Mouse (Mus musculus) adrenal gland, postnatal 36 days (tissue): Measurements from ENCODE around the gene Ttc26. TPM values are rescaled to one million over a fixed set of nuclear protein-coding genes. Genes with fewer than 3 reads are reported as not detected.

Experiments used
- DNase-seq, 2 experiments: peaks; one replicate each; pipeline ENCODE4 v3.0.0; 2021; ENCODE audit warnings: mixed read lengths in 1 of 2
- long read RNA-seq, 2 experiments: library from polyadenylated mRNA; stranded (forward); transcript quantifications; one replicate each; pipeline ENCODE4 v2.0.0; 2021; ENCODE audit warnings: borderline sequencing depth in 2 of 2
- total RNA-seq, 2 experiments: library from RNA; stranded (reverse); gene quantifications; 2 replicates each; pipeline ENCODE4 v1.2.3; 2021

Gene Ttc26
- 1 to 10 TPM; 3.0 to 4.1 TPM for total RNA-seq
- long read RNA-seq, experiment 1, partial matches to known transcripts, result 2 of 2 reads
- long read RNA-seq, experiment 1, other reads (novel, unspliced or antisense), result 0 of 2 reads
- long read RNA-seq, experiment 2, full-length matches to known transcripts, result 1 of 1 reads
- long read RNA-seq, experiment 2, partial matches to known transcripts, result 0 of 1 reads
- long read RNA-seq, experiment 2, other reads (novel, unspliced or antisense), result 0 of 1 reads

DNA sequence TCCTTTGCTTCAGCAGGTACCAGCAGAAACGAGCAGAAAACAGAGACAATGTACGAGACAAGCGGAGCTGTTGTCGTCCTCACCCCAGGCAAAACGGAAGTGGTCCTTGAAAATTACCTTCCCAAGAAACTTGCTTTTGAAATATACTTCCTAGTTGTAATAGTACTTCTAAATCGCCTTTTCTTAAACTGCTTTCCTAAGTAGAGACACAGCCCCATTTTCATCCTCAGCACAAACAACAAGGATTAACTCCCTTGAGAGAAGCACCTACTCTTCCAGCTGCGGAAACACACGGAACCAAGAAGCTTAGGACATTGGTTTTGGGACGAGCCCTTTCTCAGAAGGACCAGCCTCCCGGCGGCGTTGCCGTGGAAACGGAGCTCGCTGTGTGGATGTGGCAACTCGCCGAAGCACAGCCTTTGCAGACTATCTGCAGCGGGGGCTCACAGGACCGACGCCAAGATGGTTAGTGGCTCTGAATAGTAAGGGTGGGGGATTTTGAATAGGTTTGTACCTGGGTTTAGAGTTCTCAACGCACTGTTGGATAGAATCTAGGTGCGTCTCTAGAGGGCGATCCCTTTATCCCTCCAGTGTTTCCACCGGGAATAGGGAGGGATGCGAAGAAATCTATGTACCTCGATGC, at the start of gene Ttc26:
Ttc26 (plus strand) TSS at position 341 of the 643 bp plus-strand sequence.
- DNase-seq, result peak; percentile 86 to 87

DNA sequence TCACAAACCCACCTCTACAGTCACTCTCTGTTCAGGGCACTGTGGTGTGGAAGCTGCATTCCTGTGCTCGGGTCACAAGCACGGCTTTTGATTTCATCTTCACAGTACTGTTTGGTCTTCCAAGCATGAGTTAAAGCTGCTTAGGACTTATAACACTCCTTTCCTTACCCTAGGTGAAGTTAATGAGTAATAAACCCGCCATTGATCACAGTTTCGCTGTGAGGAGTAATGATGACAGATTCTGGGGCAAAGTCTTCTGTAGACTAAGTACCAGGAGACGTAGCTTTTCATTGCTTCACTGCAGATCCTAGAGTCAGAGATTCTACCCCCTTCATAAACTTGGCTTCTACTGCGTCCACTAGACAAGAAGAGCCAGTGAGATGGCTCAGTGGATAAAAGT, 46.0 kb upstream of the Ttc26 start:
- no peak for DNase-seq

DNA sequence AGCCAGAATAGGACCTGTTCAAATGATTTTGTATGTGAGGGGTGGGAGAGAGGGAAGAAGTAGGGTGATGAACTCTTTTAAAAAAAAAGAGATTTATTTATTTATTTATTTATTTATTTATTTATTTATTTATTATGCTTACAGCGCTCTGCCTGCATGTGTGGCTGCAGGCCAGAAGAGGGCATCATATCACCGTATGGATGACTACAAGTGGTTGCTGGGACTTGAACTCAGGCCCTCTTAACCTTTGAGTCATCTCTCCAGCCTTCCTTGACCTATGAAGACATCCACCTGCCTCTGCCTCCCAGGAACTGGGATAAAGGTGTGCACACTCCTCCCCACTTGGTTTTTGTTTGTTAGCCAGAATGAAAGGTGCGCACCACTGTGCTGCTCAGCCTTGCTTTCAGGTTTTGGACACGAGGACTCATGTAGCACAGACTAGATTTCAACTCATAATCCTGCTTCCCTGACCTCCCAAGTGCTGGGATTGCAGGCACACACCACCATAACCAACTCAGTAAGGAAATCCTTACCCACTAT, 44.0 kb upstream of the Ttc26 start:
- peak in 1 of 2 experiments; percentile 43 for DNase-seq

DNA sequence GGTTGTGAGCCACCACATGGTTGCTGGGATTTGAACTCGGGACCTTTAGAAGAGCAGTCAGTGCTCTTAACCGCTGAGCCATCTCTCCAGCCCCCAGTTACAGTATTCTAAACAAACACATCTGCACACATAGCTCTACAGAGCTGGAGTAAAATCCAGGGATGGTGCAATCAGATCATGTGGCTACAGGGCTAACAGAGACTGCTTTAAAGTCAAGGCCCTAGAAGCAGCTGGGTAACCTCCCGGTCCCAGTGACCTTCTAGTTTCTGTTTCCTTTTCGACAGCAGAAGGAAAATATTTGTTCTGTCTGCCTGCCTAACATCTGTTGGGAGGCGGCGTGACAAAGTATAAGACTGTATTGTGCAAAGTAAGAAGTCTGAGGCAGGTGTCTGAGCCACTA, 43.3 kb upstream of the Ttc26 start:
- DNase-seq, result peak; percentile 60 to 73

DNA sequence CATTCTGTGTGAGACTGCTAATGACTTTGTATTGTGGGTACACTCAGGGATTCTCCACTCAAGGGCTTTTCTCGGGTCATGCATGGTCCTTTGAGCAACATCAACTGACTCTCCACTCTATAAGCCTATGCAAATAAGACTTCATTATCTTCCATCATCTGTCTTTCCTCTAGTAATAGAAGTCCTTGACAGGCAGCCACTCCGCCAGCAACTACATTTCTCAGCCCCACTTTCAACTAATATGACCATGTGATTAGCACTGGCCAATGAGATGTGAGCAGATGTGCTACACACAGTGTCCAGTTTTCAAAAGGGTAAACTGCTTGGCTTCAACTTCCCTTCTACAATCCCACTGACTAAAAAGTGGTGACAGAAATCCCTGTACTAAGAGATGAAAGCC, 42.2 kb upstream of the Ttc26 start:
- peak in 1 of 2 experiments; percentile 24 for DNase-seq

DNA sequence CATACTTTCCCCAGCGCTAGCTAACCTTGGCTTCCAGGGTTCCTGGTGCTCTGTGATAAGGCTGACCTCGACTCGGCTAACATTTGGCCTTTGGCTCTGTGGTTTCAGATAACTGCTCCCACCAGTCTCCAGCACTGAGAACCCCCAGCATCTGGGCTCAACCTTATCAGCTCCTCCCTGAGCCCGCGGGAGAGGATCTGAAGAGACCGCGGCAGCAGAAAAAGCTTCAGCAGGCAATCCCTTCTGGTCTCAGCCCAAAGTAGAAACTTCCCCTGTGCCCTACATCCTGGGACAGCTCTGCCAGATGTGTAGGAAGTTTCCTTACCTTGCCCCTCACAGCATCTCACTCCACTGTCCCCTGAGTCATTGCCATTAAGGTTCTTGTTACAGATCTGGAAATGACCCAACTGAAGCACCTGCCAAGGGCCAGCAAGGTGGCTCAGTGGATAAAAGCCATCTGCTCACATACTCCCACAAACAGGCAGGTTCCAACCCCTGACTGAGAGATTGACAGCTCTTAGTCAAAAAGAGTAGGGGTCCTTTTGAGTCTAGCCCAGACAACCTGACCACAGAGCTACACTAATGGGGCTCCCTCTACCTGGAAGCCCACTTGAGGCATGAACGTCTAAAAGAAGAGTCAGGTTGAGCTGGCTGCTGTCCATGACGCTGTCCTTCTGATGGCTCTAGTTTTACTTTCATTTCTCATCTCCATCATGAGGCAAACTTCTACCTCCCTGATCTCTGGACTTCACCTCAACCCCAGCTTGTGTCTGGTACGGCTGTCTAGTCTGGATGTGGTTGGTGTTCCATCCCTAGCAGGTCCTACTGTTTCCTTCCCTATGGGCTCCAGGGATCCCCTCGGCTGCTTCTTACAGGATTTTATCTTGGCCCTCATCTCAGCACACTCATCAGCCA, 39.3 kb upstream of the Ttc26 start:
- peak; percentile 27 to 41 for DNase-seq

DNA sequence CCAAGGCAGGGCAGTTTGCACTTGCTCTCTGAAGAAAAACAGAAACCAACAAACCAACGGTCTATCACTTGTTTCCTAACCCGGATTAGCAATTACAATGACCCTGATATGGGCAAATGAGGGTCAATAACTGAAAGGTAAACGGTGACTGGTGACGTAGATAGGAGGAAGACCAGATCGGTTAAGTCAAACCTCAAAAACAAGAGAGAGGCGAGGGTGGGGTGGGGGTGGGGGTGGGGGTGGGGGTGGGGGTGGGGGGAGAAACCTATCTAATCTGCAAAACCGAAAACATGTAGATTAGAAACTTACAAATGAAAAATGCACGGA, 38.6 kb upstream of the Ttc26 start:
- DNase-seq, result no peak

DNA sequence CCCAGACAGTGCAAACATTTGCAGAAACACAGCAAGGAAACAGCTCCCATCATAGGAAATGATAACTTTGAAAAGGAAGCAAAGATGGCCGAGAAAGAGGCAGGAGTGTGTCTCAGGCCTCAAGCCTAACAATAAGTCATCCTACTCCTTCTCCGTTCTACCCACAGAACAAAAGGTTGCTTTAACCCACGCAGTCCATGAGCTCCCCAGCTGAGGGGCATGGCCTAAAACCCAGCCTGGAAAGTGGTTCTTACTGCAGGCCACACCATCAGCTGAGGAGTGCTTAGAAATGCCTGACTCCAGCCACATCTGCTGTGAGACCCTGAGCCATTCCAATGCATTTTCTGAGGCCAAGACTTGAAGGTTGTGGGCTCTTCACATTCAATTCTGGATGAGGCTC, 37.7 kb upstream of the Ttc26 start:
- DNase-seq, result no peak

DNA sequence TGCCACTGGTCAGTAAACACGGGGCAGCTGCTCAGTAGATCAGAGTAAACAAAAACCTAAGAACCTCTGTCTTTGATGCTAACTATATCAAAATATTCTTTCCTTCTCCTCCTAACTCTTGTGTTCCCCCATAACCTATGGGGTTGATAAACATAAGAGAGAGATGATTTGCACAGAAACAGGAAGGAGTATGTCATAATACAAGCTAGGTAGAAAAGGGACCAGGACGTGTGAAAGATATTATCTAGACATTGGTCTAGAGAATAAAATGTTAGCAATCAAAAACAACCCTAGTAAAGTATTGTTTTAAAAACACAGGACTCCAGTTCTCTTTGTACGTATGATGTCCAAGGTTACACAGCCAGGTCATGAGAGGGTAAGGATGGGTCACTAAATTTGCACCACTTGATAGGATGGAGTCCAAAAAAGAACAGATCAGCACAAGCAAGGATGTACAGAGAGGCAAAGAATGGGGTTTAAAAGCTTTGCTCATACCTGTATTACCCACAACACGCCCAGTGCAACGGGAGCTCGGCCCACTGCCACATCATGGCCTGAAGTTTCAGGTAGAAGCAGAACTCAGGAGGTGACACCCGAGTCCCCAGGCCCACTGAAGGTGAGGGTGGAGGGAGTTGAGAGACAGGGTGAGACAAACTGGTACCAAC, 37.1 kb upstream of the Ttc26 start:
- no peak for DNase-seq

DNA sequence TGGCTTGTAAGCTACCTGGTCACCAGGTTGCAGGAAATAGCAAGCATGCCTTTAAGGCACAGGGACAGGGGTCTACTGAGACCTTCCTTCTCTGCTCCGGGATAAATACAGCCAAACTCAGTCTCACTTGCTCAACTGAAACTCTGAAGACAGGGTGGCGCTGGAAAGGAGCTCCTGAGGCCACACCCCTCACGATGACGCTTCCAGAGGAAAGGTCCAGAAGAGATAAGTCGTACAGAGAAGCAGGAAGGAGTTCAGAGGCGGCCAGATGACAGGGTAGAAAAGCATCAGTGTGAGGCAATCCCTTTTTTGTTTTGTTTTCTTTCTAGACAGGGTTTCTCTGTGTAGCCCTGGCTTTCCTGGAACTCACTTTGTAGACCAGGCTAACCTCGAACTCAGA, 35.5 kb upstream of the Ttc26 start:
- DNase-seq, result peak; percentile 82 to 84

DNA sequence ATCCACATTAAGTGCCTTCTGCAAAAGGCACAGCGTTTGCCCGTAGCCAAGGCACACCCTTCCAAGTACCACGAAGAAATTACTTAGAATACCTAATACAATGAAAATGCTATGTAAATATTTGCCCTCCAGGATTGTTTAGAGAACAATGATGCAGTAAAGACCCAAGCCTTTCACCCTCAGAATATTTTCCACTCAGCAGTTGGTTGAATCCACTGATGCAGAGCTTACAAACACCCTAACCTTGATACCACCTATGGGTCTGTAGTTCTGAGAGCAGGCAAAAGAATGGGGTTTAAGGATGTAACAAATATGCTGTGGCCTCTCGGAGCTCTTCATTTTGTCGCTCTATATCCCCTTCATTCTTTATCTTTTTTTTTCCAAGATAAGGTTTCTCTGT, 33.4 kb upstream of the Ttc26 start:
- DNase-seq, result no peak

DNA sequence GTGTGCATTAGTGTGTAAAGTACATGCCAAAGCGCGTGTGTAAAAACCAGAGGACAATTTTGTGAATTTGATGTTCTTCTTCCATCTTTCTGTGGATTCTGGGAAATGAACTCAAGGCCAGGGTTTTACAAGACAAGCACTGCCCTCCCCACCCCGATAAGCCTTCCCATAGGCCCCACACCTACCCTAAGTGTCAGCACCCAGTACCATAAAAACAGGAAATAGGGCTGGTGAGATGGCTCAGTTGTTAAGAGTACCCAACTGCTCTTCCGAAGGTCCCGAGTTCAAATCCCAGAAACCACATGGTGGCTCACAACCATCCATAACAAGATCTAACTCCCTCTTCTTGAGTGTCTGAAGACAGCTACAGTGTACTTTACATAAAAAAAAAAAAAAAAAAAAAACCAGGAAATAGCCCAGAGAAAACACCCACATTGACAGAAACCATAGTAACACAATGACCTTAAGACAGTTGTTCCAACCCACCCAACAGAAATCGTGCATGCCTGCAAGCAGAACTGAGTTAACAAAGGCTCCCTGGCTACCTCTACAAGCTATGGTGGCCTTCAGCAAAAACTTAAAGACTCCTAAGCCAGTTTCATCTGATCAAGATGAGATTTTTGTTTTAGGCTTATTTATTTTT, 32.3 kb upstream of the Ttc26 start:
- DNase-seq, result no peak

DNA sequence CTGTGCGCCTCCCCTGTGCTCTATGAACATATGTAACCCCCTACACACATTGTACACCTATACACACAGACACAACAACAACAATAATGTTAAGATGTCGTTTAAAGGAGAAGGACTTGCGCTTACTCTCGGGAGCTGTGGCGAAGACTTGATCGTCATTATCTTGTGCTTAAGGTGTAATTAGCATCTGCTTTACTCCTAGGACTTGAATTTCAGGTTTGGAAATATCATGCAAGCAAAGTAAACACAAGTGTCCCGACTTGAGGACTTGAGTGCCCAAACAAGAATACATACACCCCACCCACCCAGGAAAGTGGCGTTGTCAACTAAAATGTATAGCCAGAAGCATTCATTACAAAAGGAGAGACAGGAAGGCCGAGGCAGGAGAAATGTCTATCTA, 31.5 kb upstream of the Ttc26 start:
- no peak for DNase-seq

DNA sequence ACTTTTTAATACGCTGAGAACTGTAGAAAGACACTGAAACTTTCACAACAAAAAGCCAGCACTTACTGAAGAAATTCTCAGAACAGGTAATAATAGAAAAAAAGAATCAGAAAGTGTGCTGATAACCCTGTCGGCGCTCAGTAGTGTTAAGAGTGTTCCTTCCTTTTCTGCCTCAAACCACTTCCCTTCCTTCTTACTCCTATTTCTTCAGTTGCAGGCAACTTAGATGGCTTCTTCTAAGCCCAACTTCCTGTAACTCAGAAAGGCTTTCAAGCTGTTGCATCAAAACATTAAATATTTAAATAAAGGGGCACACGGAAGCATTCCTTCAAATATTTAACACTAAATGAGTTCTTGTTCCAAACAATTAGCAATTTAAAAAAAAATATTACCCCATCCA, 29.3 kb upstream of the Ttc26 start:
- no peak for DNase-seq

DNA sequence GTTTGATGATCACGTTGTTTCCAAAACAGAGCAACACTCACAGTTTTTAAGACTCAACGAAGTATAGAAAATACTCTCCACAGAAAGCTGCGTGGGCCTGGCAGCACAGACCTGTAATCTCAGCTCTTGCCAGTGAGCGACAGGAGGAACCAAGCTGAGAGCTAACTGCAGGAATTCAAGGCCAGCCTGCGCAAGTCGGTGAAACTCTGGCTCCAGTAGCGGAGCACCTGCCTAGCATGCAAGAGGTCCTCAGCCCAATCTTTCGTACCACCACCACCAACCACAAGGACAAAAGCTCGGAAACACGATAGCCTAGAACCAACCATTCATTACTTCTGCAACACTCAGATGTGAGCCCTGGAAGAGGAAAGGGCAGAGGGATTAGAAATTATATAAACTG, 28.8 kb upstream of the Ttc26 start:
- peak; percentile 54 to 58 for DNase-seq

DNA sequence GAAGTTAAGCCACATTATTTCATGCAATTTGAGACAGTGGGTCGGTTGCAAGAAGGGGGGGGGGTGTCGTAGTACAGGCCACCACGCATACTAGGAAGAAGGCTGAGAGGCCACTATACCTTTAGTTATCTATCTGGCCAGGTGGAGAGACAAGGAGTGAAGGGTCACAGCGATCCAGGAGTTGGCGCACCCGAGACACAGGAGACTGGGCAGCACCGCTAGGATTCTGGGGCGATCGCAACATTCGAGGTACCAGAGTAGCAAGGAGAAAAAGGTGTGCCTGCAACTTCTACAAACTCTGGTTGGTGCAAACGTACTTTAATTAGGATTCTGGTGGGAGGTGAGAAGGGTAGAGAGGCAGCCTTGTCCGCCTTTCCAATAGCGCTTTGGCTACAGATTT, 28.1 kb upstream of the Ttc26 start:
- DNase-seq, result no peak

DNA sequence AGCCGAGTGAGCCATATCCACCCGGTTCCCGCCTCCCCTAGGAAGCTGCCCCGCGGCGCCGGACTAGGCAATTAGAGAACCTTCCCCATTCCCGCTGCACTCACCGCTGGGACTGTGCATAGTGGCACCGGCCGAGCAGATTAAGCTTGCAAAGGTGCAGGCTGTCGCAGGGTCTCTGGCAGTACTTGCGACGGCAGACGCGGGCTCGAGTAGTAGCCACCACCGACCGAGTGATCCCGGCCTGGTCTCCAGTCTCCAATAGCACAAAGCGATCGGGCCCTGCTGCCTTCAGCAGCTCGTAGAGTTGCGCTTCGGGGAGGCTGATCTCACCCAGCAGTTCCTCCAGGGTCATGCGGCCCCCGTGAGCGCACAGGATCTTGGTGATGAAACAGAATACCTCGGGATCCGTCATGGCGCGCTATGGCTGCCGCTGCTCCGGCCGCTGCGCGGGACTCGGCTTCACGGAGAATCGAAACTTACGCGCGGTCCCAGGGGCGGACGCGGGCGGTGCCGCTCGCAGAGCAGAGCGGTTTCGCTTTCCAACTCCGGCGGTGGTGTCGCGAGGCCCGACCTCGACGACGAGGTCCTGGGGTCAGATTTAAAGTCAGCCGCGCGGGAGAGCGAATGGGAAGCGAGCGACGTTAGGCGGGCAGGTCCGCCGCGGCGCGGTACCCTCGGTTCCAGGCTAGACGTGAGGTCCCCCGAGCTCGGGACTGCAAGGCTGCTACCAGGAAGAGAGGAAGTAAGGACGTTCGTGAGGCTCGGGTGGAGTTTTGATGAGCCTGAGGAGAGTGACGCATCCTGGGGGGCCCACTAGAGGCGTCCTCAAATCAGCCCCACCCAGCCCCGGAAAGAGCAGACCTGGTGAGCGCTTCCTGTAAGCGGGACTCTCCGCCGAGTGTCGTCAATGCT, 27.2 kb upstream of the Ttc26 start, which contains the start of gene Zc3hav1:
Zc3hav1 (minus strand) TSS at position 793 of the 912 bp plus-strand sequence.
- DNase-seq, result peak; percentile 86 to 91

DNA sequence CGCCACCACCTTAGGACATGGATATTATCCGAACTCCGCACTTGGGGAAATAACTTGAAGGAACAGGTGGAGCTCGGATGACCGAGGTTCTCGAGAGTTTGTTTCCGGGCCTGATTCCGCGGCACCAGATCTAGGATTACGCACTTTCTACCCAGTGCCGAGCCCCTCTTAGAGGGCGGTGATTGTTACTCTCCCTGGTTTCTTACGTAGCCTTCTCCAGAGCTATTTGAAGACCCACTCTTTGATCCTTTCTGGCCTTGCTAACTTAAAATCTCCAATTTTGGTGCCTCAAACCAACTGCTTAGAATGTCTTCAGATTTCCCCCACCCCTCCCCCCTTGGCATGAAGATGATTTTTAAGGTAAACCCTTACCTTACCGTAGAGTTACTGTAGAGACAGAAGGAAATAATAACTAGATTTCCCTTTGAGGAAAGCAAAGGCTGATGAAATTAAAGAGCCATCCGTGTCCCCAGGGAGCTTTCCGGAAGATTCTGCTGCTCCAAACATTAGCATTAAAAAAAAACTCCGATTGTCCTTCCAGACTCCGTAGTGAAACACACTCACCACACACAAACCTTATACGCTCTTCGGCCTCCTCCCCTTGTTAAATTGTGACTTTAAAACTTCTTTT, 26.4 kb upstream of the Ttc26 start:
- DNase-seq, result peak in 1 of 2 experiments; percentile 30

DNA sequence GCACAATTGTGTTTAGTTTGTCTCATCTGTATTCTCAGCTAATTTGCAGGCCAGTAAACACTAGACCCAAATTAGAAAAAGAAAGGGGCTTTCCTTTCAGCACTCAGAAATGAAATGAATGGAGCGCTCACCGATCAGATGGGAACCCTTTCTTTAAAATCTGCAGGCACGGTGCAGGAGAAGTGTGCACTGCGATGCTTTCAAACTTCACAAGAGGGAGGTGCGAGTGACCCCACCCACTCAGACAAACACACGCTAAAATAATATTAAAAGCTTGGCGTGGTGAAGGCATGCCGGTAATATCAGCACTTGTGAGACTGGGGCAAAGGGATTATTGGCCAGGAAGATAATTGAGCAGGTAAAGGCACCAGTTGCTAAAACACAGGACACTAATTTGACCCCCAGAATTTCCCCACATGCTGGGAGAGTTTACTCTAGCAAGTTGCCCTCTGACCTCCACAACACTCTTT, 25.9 kb upstream of the Ttc26 start:
- no peak for DNase-seq

DNA sequence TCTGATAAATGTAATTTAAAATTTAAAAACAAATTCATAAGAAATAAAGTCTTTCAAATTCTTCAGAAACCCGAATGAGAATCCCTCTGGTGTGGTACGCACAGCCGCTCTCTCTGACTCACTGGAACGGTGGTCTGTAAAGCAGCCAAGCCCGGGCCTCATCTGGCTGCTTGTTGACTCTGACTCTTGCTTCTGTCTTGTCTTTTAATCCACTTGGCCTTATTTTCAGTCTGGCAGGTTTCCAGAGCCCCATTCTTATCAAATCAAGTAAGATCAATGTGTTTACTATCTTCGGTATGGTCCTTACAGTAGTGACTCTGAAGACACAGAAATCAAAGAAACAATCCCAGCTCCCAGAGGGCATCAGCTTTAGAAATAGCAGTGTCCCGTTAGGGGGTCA, 25.4 kb upstream of the Ttc26 start:
- DNase-seq, result peak; percentile 36 to 38
